Mouse (Mus musculus) myocyte (in vitro differentiated cells): Measurements from ENCODE around the gene Ppp1r13l.

Experiments
- CEBPB ChIP-seq: IDR thresholded peaks from 2 replicates; pipeline ENCODE4 v1.6.1; 2011; ENCODE audit warnings: mild to moderate bottlenecking, moderate library complexity; ENCODE audit not compliant: poor library complexity, insufficient read depth, severe bottlenecking
- E2F4 ChIP-seq: IDR thresholded peaks from one replicate; pipeline ENCODE4 v1.6.1; 2011; ENCODE audit warnings: mild to moderate bottlenecking, control low read depth, moderate library complexity; ENCODE audit not compliant: insufficient read depth
- MAX ChIP-seq: IDR thresholded peaks from one replicate; pipeline ENCODE4 v1.6.1; 2011; ENCODE audit warnings: low read depth, mild to moderate bottlenecking, control low read depth
- MYOD1 ChIP-seq, 3 experiments: IDR thresholded peaks; one replicate each; pipeline ENCODE4 v1.6.1; 2011; ENCODE audit warnings: control low read depth in 2 of 3, low read depth in 2 of 3, mild to moderate bottlenecking in 2 of 3, moderate library complexity in 1 of 3; ENCODE audit not compliant: insufficient read length in 2 of 3, control insufficient read depth in 1 of 3
- MYOG ChIP-seq, 3 experiments: IDR thresholded peaks; one replicate each; pipeline ENCODE4 v1.6.1; 2011; ENCODE audit warnings: control low read depth in 2 of 3, low read depth in 2 of 3, mild to moderate bottlenecking in 2 of 3; ENCODE audit not compliant: insufficient read length in 2 of 3, control insufficient read depth in 1 of 3, insufficient read depth in 1 of 3
- POLR2A ChIP-seq: IDR thresholded peaks from one replicate; pipeline ENCODE4 v1.6.1; 2011; ENCODE audit warnings: low read depth, mild to moderate bottlenecking, control low read depth, moderate library complexity; ENCODE audit not compliant: insufficient read length
- POLR2AphosphoS2 ChIP-seq: IDR thresholded peaks from one replicate; pipeline ENCODE4 v1.6.1; 2011; ENCODE audit warnings: low read depth, control low read depth; ENCODE audit not compliant: insufficient read length
- REST ChIP-seq: IDR thresholded peaks from one replicate; pipeline ENCODE4 v1.6.1; 2011; ENCODE audit warnings: mild to moderate bottlenecking, control low read depth, moderate library complexity; ENCODE audit not compliant: insufficient read depth, insufficient read length
- SRF ChIP-seq: IDR thresholded peaks from one replicate; pipeline ENCODE4 v1.6.1; 2011; ENCODE audit warnings: low read depth; ENCODE audit not compliant: control insufficient read depth, insufficient read length
- TCF12 ChIP-seq: IDR thresholded peaks from one replicate; pipeline ENCODE4 v1.6.1; 2011; ENCODE audit warnings: mild to moderate bottlenecking, control low read depth; ENCODE audit not compliant: poor library complexity, insufficient read depth, severe bottlenecking
- TCF3 ChIP-seq: IDR thresholded peaks from one replicate; pipeline ENCODE4 v1.6.1; 2011; ENCODE audit warnings: low read depth, control low read depth; ENCODE audit not compliant: insufficient read length
- USF1 ChIP-seq: IDR thresholded peaks from one replicate; pipeline ENCODE4 v1.6.1; 2011; ENCODE audit warnings: low read depth, mild to moderate bottlenecking, control low read depth, moderate library complexity

GRCm38 (mm10) chr7:19331910-19332309 is 27.6 kb upstream of the Ppp1r13l start:
- no peak for TF ChIP-seq POLR2A
- TF ChIP-seq MAX: no peak
- TF ChIP-seq USF1: no peak
- peak in 1 of 3 experiments; percentile 51 for TF ChIP-seq MYOG (IDR thresholded peaks at IDR 0.05; ENCODE audit: control insufficient read depth in 1 of 3, insufficient read depth in 1 of 3, insufficient read length in 2 of 3, low read depth in 2 of 3)
- TF ChIP-seq TCF3: no peak
- no peak for TF ChIP-seq CEBPB
- no peak for TF ChIP-seq SRF
- TF ChIP-seq E2F4: no peak
- no peak for TF ChIP-seq POLR2AphosphoS2
- peak in 1 of 3 experiments; percentile 22 for TF ChIP-seq MYOD1 (IDR thresholded peaks at IDR 0.05; ENCODE audit: control insufficient read depth in 1 of 3, insufficient read length in 2 of 3, low read depth in 2 of 3)
- no peak for TF ChIP-seq TCF12
- TF ChIP-seq REST: no peak
